Mouse (Mus musculus) cerebellum, postnatal 10 days (tissue): ENCODE measurements around the gene Prickle2.
A peak's percentile ranks its signal among the peaks of the same experiment; 100 is the strongest.

Experiments
- DNase-seq, 2 experiments: peaks; one replicate each; pipeline ENCODE4 v3.0.0; 2021; ENCODE audit warnings: mixed read lengths in 2 of 2

Prickle2 gene

GRCm38 (mm10) chr6:92584026-92584425 is 121.9 kb downstream of the Prickle2 start:
- DNase-seq, result peak; percentile 37 to 49

GRCm38 (mm10) chr6:92575227-92575626 is 130.7 kb downstream of the Prickle2 start:
- peak; percentile 75 to 80 for DNase-seq

GRCm38 (mm10) chr6:92572139-92572538 is 133.8 kb downstream of the Prickle2 start:
- no peak for DNase-seq

GRCm38 (mm10) chr6:92570090-92570489 is 135.9 kb downstream of the Prickle2 start:
- no peak for DNase-seq

- no peak for DNase-seq
Measured at GRCm38 (mm10) chr6:92569283-92569682, 136.7 kb downstream of the Prickle2 start.

GRCm38 (mm10) chr6:92559261-92559660 is 146.7 kb downstream of the Prickle2 start:
- no peak for DNase-seq

GRCm38 (mm10) chr6:92555675-92556074 is 150.3 kb downstream of the Prickle2 start:
- DNase-seq, result no peak

- no peak for DNase-seq
Measured at GRCm38 (mm10) chr6:92553086-92553485, 152.9 kb downstream of the Prickle2 start.

GRCm38 (mm10) chr6:92549246-92549645 is 156.7 kb downstream of the Prickle2 start:
- no peak for DNase-seq

GRCm38 (mm10) chr6:92545204-92545603 is 160.8 kb downstream of the Prickle2 start:
- DNase-seq, result no peak

- no peak for DNase-seq
Measured at GRCm38 (mm10) chr6:92543825-92544224, 162.1 kb downstream of the Prickle2 start.

- peak; percentile 31 to 42 for DNase-seq
Measured at GRCm38 (mm10) chr6:92542402-92543101, 163.4 kb downstream of the Prickle2 start.

GRCm38 (mm10) chr6:92534226-92535031 is 171.5 kb downstream of the Prickle2 start:
- DNase-seq, result peak; percentile 28 to 35

GRCm38 (mm10) chr6:92533306-92534063 is 172.5 kb downstream of the Prickle2 start:
- no peak for DNase-seq

GRCm38 (mm10) chr6:92532896-92533295 is 173.1 kb downstream of the Prickle2 start:
- DNase-seq, result no peak

GRCm38 (mm10) chr6:92532331-92532730 is 173.6 kb downstream of the Prickle2 start:
- no peak for DNase-seq

GRCm38 (mm10) chr6:92526212-92526611 is 179.7 kb downstream of the Prickle2 start:
- DNase-seq, result no peak

- no peak for DNase-seq
Measured at GRCm38 (mm10) chr6:92525646-92526045, 180.3 kb downstream of the Prickle2 start.

- DNase-seq, result peak; percentile 95 to 96
Measured at GRCm38 (mm10) chr6:92521526-92522075, 184.4 kb downstream of the Prickle2 start.

GRCm38 (mm10) chr6:92520088-92520875 is 185.7 kb downstream of the Prickle2 start:
- DNase-seq, result peak; percentile 43 to 51

GRCm38 (mm10) chr6:92518438-92518968 is 187.5 kb downstream of the Prickle2 start:
- peak in 1 of 2 experiments; percentile 25 for DNase-seq

GRCm38 (mm10) chr6:92517002-92517401 is 189.0 kb downstream of the Prickle2 start:
- no peak for DNase-seq
